ENCODE assay signal across 10 mouse cellular contexts in the genomic region with DNA sequence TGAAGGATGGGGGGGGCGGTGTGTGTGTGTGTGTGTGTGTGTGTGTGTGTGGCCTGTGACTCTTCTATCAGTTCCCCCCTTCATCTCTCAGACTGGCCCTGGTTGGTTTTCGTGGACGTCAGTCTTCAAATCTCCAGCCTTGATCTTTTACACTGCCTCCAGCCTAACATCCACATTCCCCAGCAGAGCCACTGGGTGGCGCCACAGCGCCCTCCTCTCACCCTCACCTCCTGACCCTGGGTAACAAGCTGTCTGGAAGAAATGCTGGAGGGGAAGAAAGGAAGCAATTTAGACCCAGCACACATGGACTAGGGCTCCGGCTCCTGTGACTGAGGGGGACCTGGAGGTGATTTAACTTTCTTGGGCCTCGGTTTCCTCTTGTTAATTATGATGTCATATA.
DNase-seq lines count a peak whose midpoint lies in the region; ATAC-seq and TF ChIP-seq lines count a peak whose summit lies in the region.
"Had no signal": no experiment of that assay in that cellular context is flagged by ENCODE, and none has a peak within 500 bp of the region (broad histone marks: within the 10 kb centered on the region; RNA-seq: fewer than 3 reads in every experiment).

No protein-coding gene starts in this region.

- DNase-seq in midbrain, postnatal 0 days (ENCODE audit: low spot score) = no peak
- DNase-seq in R1 (ENCODE audit: low read depth, low spot score) = peak; percentile 45
- no peak for DNase-seq in spleen, postnatal 36 days (ENCODE audit: low spot score in 2 of 2)
- DNase-seq in gastrocnemius, postnatal 14 days = no peak

- H3K4me2 ChIP-seq in hindbrain, embryonic 15.5 days = no peak overlapping the region
- no peak overlapping the region for H3K4me2 ChIP-seq in hindbrain, embryonic 12.5 days (replicated peaks)
- no peak overlapping the region for H3K4me2 ChIP-seq in midbrain, postnatal 0 days (ENCODE audit: low read depth, low read length, poor library complexity, severe bottlenecking)
- H3K4me2 ChIP-seq in midbrain, embryonic 13.5 days (replicated peaks) = no peak overlapping the region

- ATAC-seq in hindbrain, embryonic 15.5 days (ENCODE audit: low FRiP score, low read depth) = no peak
- ATAC-seq in hindbrain, embryonic 12.5 days (ENCODE audit: low FRiP score) = no peak
- no peak for ATAC-seq in midbrain, postnatal 0 days (ENCODE audit: low FRiP score)
- ATAC-seq in midbrain, embryonic 13.5 days = no peak

- intact Hi-C loops in gastrocnemius, postnatal 14 days (cut with DNase I; ENCODE audit: low total_unique reads) = no loop called here

- TF ChIP-seq CTCF in midbrain, postnatal 0 days (IDR thresholded peaks at IDR 0.05) = peak; percentile 64
- TF ChIP-seq CTCF in small intestine, adult 2 months (IDR thresholded peaks at IDR 0.05; ENCODE audit: extremely low read depth, insufficient read length, insufficient replicate concordance, low read depth, low read length) = 0 out of 2 replicates have a peak, but pooled peaks have one; percentile 12

- H3K4me3 ChIP-seq in hindbrain, embryonic 15.5 days = no peak overlapping the region
- no peak overlapping the region for H3K4me3 ChIP-seq in hindbrain, embryonic 12.5 days
- no peak overlapping the region for H3K4me3 ChIP-seq in midbrain, postnatal 0 days (ENCODE audit: low read depth, low read length)
- H3K4me3 ChIP-seq in midbrain, embryonic 13.5 days (replicated peaks) = no peak overlapping the region
- no peak overlapping the region for H3K4me3 ChIP-seq in small intestine, adult 2 months (ENCODE audit: low read depth, low read length)
- H3K4me3 ChIP-seq: forebrain, embryonic 15.5 days; heart, embryonic 12.5 days had no signal

- H3K9ac ChIP-seq in hindbrain, embryonic 15.5 days = no peak overlapping the region
- no peak overlapping the region for H3K9ac ChIP-seq in hindbrain, embryonic 12.5 days
- no peak overlapping the region for H3K9ac ChIP-seq in midbrain, postnatal 0 days (replicated peaks; ENCODE audit: low read length, poor library complexity, severe bottlenecking)
- no peak overlapping the region for H3K9ac ChIP-seq in midbrain, embryonic 13.5 days (replicated peaks)
- H3K9ac ChIP-seq: forebrain, embryonic 15.5 days; heart, embryonic 12.5 days had no signal

- no peaks in the 10 kb centered on the region for H3K36me3 ChIP-seq in hindbrain, embryonic 15.5 days
- no peaks in the 10 kb centered on the region for H3K36me3 ChIP-seq in hindbrain, embryonic 12.5 days
- H3K36me3 ChIP-seq in midbrain, postnatal 0 days (ENCODE audit: insufficient read depth, low read length) = no peaks in the 10 kb centered on the region
- H3K36me3 ChIP-seq in midbrain, embryonic 13.5 days = no peaks in the 10 kb centered on the region
- H3K36me3 ChIP-seq in small intestine, adult 2 months (ENCODE audit: control insufficient read depth, insufficient read depth, low read length) = no peaks in the 10 kb centered on the region
- H3K36me3 ChIP-seq: forebrain, embryonic 15.5 days; heart, embryonic 12.5 days had no signal

- TF ChIP-seq POLR2A in small intestine, adult 2 months (IDR thresholded peaks at IDR 0.05; ENCODE audit: low read depth, low read length) = no peak

- peaks cover 33% of the 10 kb centered on the region for H3K4me1 ChIP-seq in hindbrain, embryonic 15.5 days (replicated peaks)
- H3K4me1 ChIP-seq in hindbrain, embryonic 12.5 days = peaks cover 39% of the 10 kb centered on the region
- peaks cover 4% of the 10 kb centered on the region; the same call in 1 of the 2 replicates for H3K4me1 ChIP-seq in midbrain, postnatal 0 days (ENCODE audit: insufficient read depth, low read length)
- H3K4me1 ChIP-seq in midbrain, embryonic 13.5 days (replicated peaks) = peaks cover 53% of the 10 kb centered on the region
- H3K4me1 ChIP-seq in small intestine, adult 2 months (ENCODE audit: control insufficient read depth, insufficient read depth, insufficient read length, low read length) = no peaks in the 10 kb centered on the region

- H3K9me3 ChIP-seq in hindbrain, embryonic 15.5 days = no peaks in the 10 kb centered on the region
- no peaks in the 10 kb centered on the region for H3K9me3 ChIP-seq in hindbrain, embryonic 12.5 days (replicated peaks)
- no peaks in the 10 kb centered on the region for H3K9me3 ChIP-seq in midbrain, postnatal 0 days (ENCODE audit: low read length)
- H3K9me3 ChIP-seq in midbrain, embryonic 13.5 days = no peaks in the 10 kb centered on the region
- H3K9me3 ChIP-seq: forebrain, embryonic 15.5 days; heart, embryonic 12.5 days had no signal

- WGBS in hindbrain, embryonic 15.5 days = 29% methylated on average over 6 of the region's 7 CpGs
- WGBS in hindbrain, embryonic 12.5 days = 43% methylated on average over 7 of the region's 7 CpGs
- 42% methylated on average over 7 of the region's 7 CpGs for WGBS in midbrain, postnatal 0 days
- WGBS in midbrain, embryonic 13.5 days = 38% methylated on average over 6 of the region's 7 CpGs
- WGBS in small intestine, adult 2 months = 38% methylated on average over 7 of the region's 7 CpGs

- H3K27ac ChIP-seq in hindbrain, embryonic 15.5 days (replicated peaks) = peak overlapping the region; percentile 46; the same call in 1 of the 2 replicates
- H3K27ac ChIP-seq in hindbrain, embryonic 12.5 days = no peak overlapping the region
- H3K27ac ChIP-seq in midbrain, postnatal 0 days (ENCODE audit: low read depth, low read length) = no peak overlapping the region
- no peak overlapping the region for H3K27ac ChIP-seq in midbrain, embryonic 13.5 days
- H3K27ac ChIP-seq in small intestine, adult 2 months (ENCODE audit: insufficient read depth, low read depth, low read length) = no peak overlapping the region

- no peaks in the 10 kb centered on the region for H3K27me3 ChIP-seq in hindbrain, embryonic 15.5 days
- H3K27me3 ChIP-seq in hindbrain, embryonic 12.5 days = peaks cover 4% of the 10 kb centered on the region
- H3K27me3 ChIP-seq in midbrain, postnatal 0 days (ENCODE audit: insufficient read depth, low read length) = no peaks in the 10 kb centered on the region
- no peaks in the 10 kb centered on the region for H3K27me3 ChIP-seq in midbrain, embryonic 13.5 days
- H3K27me3 ChIP-seq in small intestine, adult 2 months (ENCODE audit: control insufficient read depth, insufficient read depth, low read length) = no peaks in the 10 kb centered on the region
- H3K27me3 ChIP-seq: forebrain, embryonic 15.5 days had no signal
